Mouse (Mus musculus) heart, embryonic 10.5 days (tissue): ENCODE data around the gene Tspan2. TPM values are rescaled to one million over a fixed set of nuclear protein-coding genes. Genes with fewer than 3 reads are reported as not detected.
A peak's percentile ranks its signal among the peaks of the same experiment; 100 is the strongest.

Experiments used
- DNase-seq: peaks from one replicate; pipeline ENCODE4 v3.0.0-alpha.2; 2017; ENCODE audit warnings: low spot score
- H3K27ac ChIP-seq: fragments of 300-500 bp; sonication (generic); 2 replicates; pipeline ENCODE4 v1.5.1; 2016; ENCODE audit warnings: mild to moderate bottlenecking
- H3K27me3 ChIP-seq: fragments of 300-500 bp; sonication (generic); 2 replicates; pipeline ENCODE4 v1.6.1; 2016; ENCODE audit warnings: mild to moderate bottlenecking; ENCODE audit not compliant: poor library complexity, insufficient read depth, severe bottlenecking
- H3K36me3 ChIP-seq: fragments of 300-500 bp; sonication (generic); 2 replicates; pipeline ENCODE4 v1.6.1; 2016; ENCODE audit warnings: mild to moderate bottlenecking, moderate library complexity
- H3K4me1 ChIP-seq: fragments of 300-500 bp; sonication (generic); 2 replicates; pipeline ENCODE4 v1.6.1; 2016; ENCODE audit warnings: mild to moderate bottlenecking
- H3K4me3 ChIP-seq: fragments of 300-500 bp; sonication (generic); 2 replicates; pipeline ENCODE4 v1.5.1; 2016; ENCODE audit warnings: mild to moderate bottlenecking, moderate library complexity
- H3K9me3 ChIP-seq: fragments of 300-500 bp; sonication (generic); 2 replicates; pipeline ENCODE4 v1.6.1; 2016; ENCODE audit warnings: mild to moderate bottlenecking, moderate library complexity
- WGBS: fragments of 180-500 bp; shearing (Covaris S2); methylation state at CpG from one replicate; pipeline ENCODE4 v1.1.7; 2016; 5-methylcytosine and 5-hydroxymethylcytosine counted together
- polyA plus RNA-seq: library from polyadenylated mRNA; unstranded; fragments of >200 nt; fragmentation: Nextera tagmentation; extraction: Ambion mirVana; gene quantifications from 2 replicates; pipeline ENCODE4 v1.2.1, GENCODE M21; 2016

Gene Tspan2
- 24.6 and 39.1 TPM in 2 replicates for polyA plus RNA-seq

GRCm38 (mm10) chr3:102734313-102735030 lies at the start of gene Tspan2:
Gene Tspan2 (plus strand): TSS chr3:102734529.
- Histone ChIP-seq H3K4me1 (peaks cover 50% of the 10 kb centered on the region), H3K9me3 (no peaks in the 10 kb centered on the region), H3K36me3 (no peaks in the 10 kb centered on the region), H3K27ac (peak within 1 kb of the TSS; percentile 96), H3K27me3 (no peaks in the 10 kb centered on the region), H3K4me3 (peak within 1 kb of the TSS; percentile 83)
- peak; percentile 94 for DNase-seq
- WGBS, result under 1% methylated on average over 33 of the region's 54 CpGs

GRCm38 (mm10) chr3:102686861-102687260 lies 47.5 kb upstream of the Tspan2 start:
- 87% methylated on average over 5 of the region's 5 CpGs for WGBS
- H3K9me3 ChIP-seq, result no peaks in the 10 kb centered on the region
- no peak overlapping the region for H3K27ac ChIP-seq
- no peak for DNase-seq
- no peaks in the 10 kb centered on the region; the same call in 1 of the 2 replicates for H3K27me3 ChIP-seq
- H3K36me3 ChIP-seq, result no peaks in the 10 kb centered on the region
- peaks cover 12% of the 10 kb centered on the region; the same call in 1 of the 2 replicates for H3K4me1 ChIP-seq
- H3K4me3 ChIP-seq, result no peak overlapping the region

- H3K27me3 ChIP-seq, result no peaks in the 10 kb centered on the region; the same call in 1 of the 2 replicates
- H3K36me3 ChIP-seq, result no peaks in the 10 kb centered on the region
- 83% methylated on average over 8 of the region's 8 CpGs for WGBS
- no peak for DNase-seq
- H3K27ac ChIP-seq, result no peak overlapping the region
- H3K4me3 ChIP-seq, result no peak overlapping the region
- H3K9me3 ChIP-seq, result no peaks in the 10 kb centered on the region
- H3K4me1 ChIP-seq, result peaks cover 6% of the 10 kb centered on the region; the same call in 1 of the 2 replicates
These were observed 46.5 kb upstream of the Tspan2 start for GRCm38 (mm10) chr3:102687852-102688251.

GRCm38 (mm10) chr3:102691802-102692484 lies 42.4 kb upstream of the Tspan2 start:
- DNase-seq, result peak; percentile 81
- H3K36me3 ChIP-seq, result no peaks in the 10 kb centered on the region
- 40% methylated on average over 11 of the region's 11 CpGs for WGBS
- H3K27ac ChIP-seq, result no peak overlapping the region
- no peaks in the 10 kb centered on the region for H3K9me3 ChIP-seq
- H3K27me3 ChIP-seq, result peaks cover 4% of the 10 kb centered on the region; the same call in 1 of the 2 replicates
- H3K4me3 ChIP-seq, result no peak overlapping the region
- H3K4me1 ChIP-seq, result no peaks in the 10 kb centered on the region

GRCm38 (mm10) chr3:102692758-102693325 lies 41.5 kb upstream of the Tspan2 start:
- H3K27me3 ChIP-seq, result peaks cover 4% of the 10 kb centered on the region; the same call in 1 of the 2 replicates
- H3K9me3 ChIP-seq, result no peaks in the 10 kb centered on the region
- DNase-seq, result no peak
- 85% methylated on average over 7 of the region's 7 CpGs for WGBS
- H3K4me3 ChIP-seq, result no peak overlapping the region
- no peak overlapping the region for H3K27ac ChIP-seq
- H3K36me3 ChIP-seq, result no peaks in the 10 kb centered on the region
- no peaks in the 10 kb centered on the region for H3K4me1 ChIP-seq

GRCm38 (mm10) chr3:102698127-102698526 lies 36.2 kb upstream of the Tspan2 start:
- H3K4me3 ChIP-seq, result no peak overlapping the region
- DNase-seq, result no peak
- 53% methylated on average over 2 of the region's 2 CpGs for WGBS
- H3K36me3 ChIP-seq, result no peaks in the 10 kb centered on the region
- 0 out of 2 replicates have a peak, but pooled peaks cover 2% of the 10 kb centered on the region for H3K27me3 ChIP-seq
- H3K27ac ChIP-seq, result no peak overlapping the region
- H3K4me1 ChIP-seq, result no peaks in the 10 kb centered on the region
- H3K9me3 ChIP-seq, result no peaks in the 10 kb centered on the region

- Histone ChIP-seq H3K36me3 (no peaks in the 10 kb centered on the region), H3K9me3 (no peaks in the 10 kb centered on the region), H3K4me1 (no peaks in the 10 kb centered on the region), H3K4me3 (no peak overlapping the region), H3K27me3 (no peaks in the 10 kb centered on the region), H3K27ac (no peak overlapping the region)
- 78% methylated on average over 4 of the region's 4 CpGs for WGBS
- no peak for DNase-seq
These were observed 33.0 kb upstream of the Tspan2 start for GRCm38 (mm10) chr3:102701303-102701702.

GRCm38 (mm10) chr3:102701902-102702544 lies 32.3 kb upstream of the Tspan2 start:
- H3K4me3 ChIP-seq, result no peak overlapping the region
- WGBS, result 39% methylated on average over 7 of the region's 7 CpGs
- no peaks in the 10 kb centered on the region for H3K9me3 ChIP-seq
- no peaks in the 10 kb centered on the region for H3K36me3 ChIP-seq
- no peaks in the 10 kb centered on the region for H3K4me1 ChIP-seq
- DNase-seq, result no peak
- H3K27ac ChIP-seq, result no peak overlapping the region
- H3K27me3 ChIP-seq, result no peaks in the 10 kb centered on the region

- WGBS, result 66% methylated on average over 4 of the region's 4 CpGs
- no peaks in the 10 kb centered on the region for H3K4me1 ChIP-seq
- DNase-seq, result no peak
These were observed 30.3 kb upstream of the Tspan2 start for GRCm38 (mm10) chr3:102704001-102704401.

GRCm38 (mm10) chr3:102708599-102708998 lies 25.7 kb upstream of the Tspan2 start:
- H3K4me1 ChIP-seq, result no peaks in the 10 kb centered on the region
- no peak overlapping the region for H3K27ac ChIP-seq
- no peak overlapping the region for H3K4me3 ChIP-seq
- H3K36me3 ChIP-seq, result no peaks in the 10 kb centered on the region
- no peaks in the 10 kb centered on the region for H3K9me3 ChIP-seq
- DNase-seq, result no peak
- 73% methylated on average over 9 of the region's 9 CpGs for WGBS
- H3K27me3 ChIP-seq, result no peaks in the 10 kb centered on the region

More at GRCm38 (mm10) chr3:102704001-102704401, 30.3 kb upstream of the Tspan2 start:
- H3K27ac ChIP-seq, result no peak overlapping the region
- H3K27me3 ChIP-seq, result no peaks in the 10 kb centered on the region
- H3K4me3 ChIP-seq, result no peak overlapping the region
- no peaks in the 10 kb centered on the region for H3K36me3 ChIP-seq
- H3K9me3 ChIP-seq, result no peaks in the 10 kb centered on the region

- 14% methylated on average over 11 of the region's 11 CpGs for WGBS
These were observed 19.2 kb upstream of the Tspan2 start for GRCm38 (mm10) chr3:102715066-102715584.

GRCm38 (mm10) chr3:102715839-102716238 lies 18.5 kb upstream of the Tspan2 start:
- no peaks in the 10 kb centered on the region for H3K9me3 ChIP-seq
- no peaks in the 10 kb centered on the region for H3K27me3 ChIP-seq
- peaks cover 9% of the 10 kb centered on the region for H3K4me1 ChIP-seq
- H3K27ac ChIP-seq, result peak overlapping the region; percentile 42; the same call in 1 of the 2 replicates
- H3K4me3 ChIP-seq, result no peak overlapping the region
- 84% methylated on average over 8 of the region's 8 CpGs for WGBS
- no peaks in the 10 kb centered on the region for H3K36me3 ChIP-seq
- DNase-seq, result no peak

More at GRCm38 (mm10) chr3:102715066-102715584, 19.2 kb upstream of the Tspan2 start:
- peak overlapping the region; percentile 76; the same call in 1 of the 2 replicates for H3K27ac ChIP-seq
- H3K27me3 ChIP-seq, result no peaks in the 10 kb centered on the region
- H3K36me3 ChIP-seq, result no peaks in the 10 kb centered on the region
- no peaks in the 10 kb centered on the region for H3K9me3 ChIP-seq
- DNase-seq, result peak; percentile 85
- peak overlapping the region; percentile 43 for H3K4me3 ChIP-seq
- H3K4me1 ChIP-seq, result peaks cover 9% of the 10 kb centered on the region
